Mouse (Mus musculus): ENCODE results near the gene Serpinb9g. TPM values are rescaled to one million over a fixed set of nuclear protein-coding genes. Genes with fewer than 3 reads are reported as not detected.
"Not testable (repeated sequence)": the region's sequence is repeated elsewhere in the genome, so short reads cannot be mapped to it uniquely, and the experiment has no call there.

Serpinb9g gene
- total RNA-seq (2017): not detected in 3 replicates

DNA sequence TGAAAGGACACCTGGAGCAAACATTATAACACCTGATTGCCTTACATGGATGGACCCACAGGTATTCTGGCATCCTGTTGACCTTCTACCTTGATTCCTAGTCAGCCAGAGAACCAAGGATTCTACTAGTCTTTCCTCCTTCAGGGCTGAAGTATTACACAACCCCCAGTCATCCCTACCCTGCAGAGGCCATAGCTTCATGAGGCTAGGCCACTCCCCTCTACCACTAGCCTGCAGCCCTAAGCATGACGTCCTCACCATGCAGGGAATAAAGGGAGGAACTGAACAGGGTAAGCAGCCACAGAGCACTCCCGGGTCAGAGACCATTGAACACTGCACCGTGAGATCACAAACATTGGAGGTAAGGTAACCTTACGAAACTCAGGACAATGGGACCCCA is at the start of gene Serpinb9g:
Serpinb9g (plus strand) TSS at position 301 of the 400 bp plus-strand sequence.
- ATAC-seq (replicated peaks; ENCODE audit: insufficient number of reproducible peaks, low FRiP score, low TSS enrichment, poor library complexity, severe bottlenecking): not testable (repeated sequence)

DNA sequence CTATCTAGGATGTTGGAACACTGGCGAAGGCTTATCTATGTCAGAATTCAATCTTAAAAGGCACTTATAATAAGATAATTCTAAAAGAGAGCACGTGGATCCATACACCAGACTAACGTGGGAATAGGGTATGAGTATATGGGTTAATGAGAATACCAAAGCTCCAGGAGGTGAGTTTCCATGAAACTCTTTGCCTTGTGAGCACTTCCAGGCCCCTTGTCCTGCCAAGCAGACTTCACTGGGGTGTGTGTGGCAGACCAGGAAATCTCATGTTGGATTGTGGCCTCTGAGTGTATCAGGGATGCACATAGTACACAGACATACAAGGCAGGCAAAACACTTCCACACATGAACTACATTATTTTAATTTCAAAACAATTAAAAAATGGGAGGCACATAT is 718 bp upstream of the Serpinb9g start:
- ATAC-seq (replicated peaks; ENCODE audit: insufficient number of reproducible peaks, low FRiP score, low TSS enrichment, poor library complexity, severe bottlenecking): not testable (repeated sequence)

DNA sequence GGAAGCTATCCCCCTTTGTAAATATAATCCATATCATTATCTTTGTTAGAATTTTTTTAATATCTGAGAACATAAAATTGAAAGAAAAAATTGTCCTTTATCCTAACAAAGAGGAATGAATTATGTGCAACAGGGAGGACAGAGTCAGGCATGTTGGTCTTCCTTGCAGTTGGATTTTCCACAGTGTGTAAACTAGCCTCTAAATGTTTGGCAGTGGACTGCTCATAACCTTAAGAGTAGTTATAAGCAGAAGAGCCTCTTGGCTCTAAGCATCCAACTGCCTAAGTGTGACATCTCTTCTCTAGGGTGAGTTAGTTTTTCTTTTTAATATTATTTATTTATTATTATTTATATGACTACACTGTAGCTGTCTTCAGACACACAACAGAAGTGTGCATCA is 40.0 kb downstream of the Serpinb9g start:
- ATAC-seq (replicated peaks; ENCODE audit: insufficient number of reproducible peaks, low FRiP score, low TSS enrichment, poor library complexity, severe bottlenecking): no peak

DNA sequence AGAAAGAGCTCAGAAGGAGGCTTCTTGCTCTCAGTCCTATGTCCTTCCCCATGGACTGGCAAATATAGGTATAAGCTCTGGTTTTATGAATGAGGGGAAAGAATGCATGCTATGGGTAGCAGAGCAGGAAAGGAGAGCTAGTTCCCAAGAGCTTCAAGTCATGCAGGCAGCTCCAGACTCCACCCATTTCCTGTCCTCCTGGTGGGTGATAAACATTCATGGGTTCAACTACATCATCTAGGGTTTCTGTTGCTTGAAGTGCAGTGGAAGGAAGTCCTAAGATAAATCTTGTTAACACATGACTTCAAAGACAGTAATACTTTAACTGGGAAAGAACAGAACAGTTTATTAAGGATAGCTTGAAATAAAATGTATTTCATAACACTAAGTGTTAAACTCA is 48.2 kb downstream of the Serpinb9g start:
- ATAC-seq (replicated peaks; ENCODE audit: insufficient number of reproducible peaks, low FRiP score, low TSS enrichment, poor library complexity, severe bottlenecking): no peak

Other genes starting within 250 kb of the Serpinb9g start
- not detected in 3 replicates for gene Serpinb9e, start 235.2 kb upstream of the Serpinb9g start, total RNA-seq (2017)
- not detected in 3 replicates for gene Serpinb9f, start 160.7 kb upstream of the Serpinb9g start, total RNA-seq (2017)
- gene Gm11397, start 89.0 kb upstream of the Serpinb9g start, total RNA-seq (2017): not detected in 3 replicates
- gene Serpinb6d, start 176.6 kb downstream of the Serpinb9g start, total RNA-seq (2017): not detected in 3 replicates